Mouse (Mus musculus) layer of hippocampus, postnatal 14 days (tissue): ENCODE data around the gene Otx2. TPM values are rescaled to one million over a fixed set of nuclear protein-coding genes. Genes with fewer than 3 reads are reported as not detected.

Experiments used
- DNase-seq, 2 experiments: peaks; one replicate each; pipeline ENCODE4 v3.0.0; 2021 to 2022; ENCODE audit warnings: low spot score in 2 of 2, mixed read lengths in 1 of 2
- total RNA-seq, 2 experiments: library from RNA; stranded (reverse); gene quantifications; 2 replicates each; pipeline ENCODE4 v1.2.3; 2021

The Otx2 gene
- total RNA-seq, 2 experiments from 2014 or later = 2.8 to 10.2 TPM

DNA sequence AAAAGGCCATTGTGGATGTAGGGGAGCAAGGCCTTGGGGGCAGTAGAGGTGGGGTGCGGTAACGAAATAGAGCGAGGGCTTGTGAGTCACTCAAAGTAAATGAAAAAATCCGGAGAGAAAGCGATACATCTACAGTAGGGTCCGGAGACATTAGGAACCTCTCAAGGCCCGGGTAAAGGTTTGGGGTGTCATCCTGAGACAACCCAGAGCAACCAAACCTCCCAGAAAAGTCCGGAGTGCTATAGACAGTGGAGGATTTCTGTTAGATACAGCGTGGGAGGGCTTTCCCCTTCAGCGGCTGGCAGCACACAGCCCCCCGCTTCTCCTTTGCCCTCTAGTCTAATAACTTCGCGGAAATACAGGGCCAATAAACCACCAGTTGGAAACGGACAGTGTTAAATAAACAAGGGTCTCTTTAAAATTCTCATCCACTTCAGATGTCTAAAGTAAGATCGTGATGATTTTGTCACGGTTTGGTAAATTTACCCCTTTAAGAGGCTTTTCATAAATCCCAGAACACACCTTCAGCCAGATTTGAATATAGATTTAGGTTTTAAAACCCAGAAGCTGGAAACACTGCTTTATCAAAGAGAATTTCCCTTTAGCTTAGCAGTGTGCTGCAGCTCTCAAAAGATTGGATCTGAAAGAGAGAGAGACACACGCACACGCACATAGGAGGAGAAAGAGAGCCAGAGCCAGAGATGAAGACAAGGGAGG, 3.9 kb downstream of the Otx2 start:
- DNase-seq = no peak

DNA sequence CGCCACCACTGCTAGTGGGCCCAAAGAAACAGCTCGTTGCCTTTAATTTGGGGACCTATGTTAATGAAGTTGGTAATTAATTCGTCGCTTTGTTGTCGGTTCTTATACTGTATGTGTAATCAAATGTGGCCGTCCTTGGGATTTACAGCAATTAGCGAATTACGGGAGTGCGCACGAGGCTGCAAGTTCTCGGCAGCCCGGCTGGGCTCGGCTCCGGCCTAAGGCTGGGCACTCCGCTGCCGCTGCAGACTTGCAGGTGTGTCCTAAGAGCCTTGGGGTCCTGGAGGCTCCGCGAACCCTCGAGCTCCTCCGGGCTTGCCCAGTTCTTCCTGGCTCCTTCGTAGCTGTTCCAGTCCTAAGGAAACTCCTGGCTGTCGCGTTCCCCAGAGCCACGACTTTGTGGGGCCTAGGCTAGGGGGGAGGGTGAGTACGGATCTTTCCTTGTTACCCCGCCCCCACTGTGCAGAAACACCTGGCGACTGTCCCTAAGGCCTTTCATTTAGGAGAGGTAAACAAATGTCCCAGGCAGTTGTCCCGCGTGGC, 4.8 kb downstream of the Otx2 start:
- DNase-seq = no peak

DNA sequence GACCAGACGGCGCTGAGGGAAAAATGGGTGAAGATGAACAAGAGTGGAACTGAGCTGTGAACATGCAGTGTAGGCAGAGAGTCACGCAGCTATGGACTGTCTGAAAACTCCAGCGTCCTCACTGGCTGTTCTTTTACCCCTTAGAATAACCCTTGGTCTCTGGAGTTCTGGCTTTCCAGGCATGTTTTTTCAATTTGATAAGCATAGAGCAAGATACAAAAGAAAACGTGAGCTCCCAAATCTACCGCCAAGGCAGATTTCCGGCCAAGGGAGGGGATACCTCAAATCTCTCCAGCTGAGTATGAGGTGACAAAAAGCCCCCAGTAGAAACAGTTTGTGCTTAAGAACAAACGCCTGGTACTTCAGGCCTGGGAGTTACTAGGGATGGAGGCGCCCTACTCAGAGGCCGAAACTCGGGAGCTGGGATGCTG, 5.6 kb downstream of the Otx2 start:
- no peak for DNase-seq

DNA sequence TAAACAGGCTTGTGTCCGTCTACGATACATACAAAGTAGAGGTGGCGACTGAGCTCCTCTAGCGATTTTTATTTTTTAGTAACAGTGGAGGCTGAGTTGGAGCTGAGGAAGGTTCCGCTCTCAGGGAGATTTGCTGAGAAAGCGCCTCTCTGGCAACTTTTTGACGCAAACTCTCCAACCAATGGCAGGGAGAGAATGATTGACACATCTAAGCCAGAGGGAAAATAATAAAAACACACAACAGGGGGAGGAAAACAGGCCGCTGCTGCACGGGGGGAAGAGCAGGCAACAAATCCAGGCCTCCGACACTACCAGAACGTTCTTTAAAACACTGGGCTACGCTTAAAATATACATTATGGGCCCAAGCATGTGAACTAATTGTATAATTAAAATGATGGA, 6.2 kb downstream of the Otx2 start:
- no peak for DNase-seq

DNA sequence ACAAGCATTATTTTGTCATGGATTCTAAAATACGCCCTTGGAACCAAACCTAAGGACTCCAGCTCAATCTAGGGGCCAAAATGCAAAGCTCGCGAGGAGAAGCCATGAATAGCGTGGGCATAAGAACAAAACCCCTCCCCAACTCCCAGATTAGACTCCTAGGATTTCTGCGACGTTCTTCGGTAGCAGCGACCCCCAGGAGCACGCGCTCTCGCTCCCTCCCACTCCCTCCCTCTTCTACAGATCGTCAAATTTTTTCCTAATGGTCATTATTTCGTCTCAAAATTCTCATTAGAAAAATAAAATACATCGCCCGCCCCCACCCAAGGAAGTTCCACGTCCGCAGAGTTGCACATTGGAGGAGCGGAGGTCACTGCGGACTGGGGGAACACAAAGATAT, 6.8 kb downstream of the Otx2 start:
- DNase-seq = no peak

DNA sequence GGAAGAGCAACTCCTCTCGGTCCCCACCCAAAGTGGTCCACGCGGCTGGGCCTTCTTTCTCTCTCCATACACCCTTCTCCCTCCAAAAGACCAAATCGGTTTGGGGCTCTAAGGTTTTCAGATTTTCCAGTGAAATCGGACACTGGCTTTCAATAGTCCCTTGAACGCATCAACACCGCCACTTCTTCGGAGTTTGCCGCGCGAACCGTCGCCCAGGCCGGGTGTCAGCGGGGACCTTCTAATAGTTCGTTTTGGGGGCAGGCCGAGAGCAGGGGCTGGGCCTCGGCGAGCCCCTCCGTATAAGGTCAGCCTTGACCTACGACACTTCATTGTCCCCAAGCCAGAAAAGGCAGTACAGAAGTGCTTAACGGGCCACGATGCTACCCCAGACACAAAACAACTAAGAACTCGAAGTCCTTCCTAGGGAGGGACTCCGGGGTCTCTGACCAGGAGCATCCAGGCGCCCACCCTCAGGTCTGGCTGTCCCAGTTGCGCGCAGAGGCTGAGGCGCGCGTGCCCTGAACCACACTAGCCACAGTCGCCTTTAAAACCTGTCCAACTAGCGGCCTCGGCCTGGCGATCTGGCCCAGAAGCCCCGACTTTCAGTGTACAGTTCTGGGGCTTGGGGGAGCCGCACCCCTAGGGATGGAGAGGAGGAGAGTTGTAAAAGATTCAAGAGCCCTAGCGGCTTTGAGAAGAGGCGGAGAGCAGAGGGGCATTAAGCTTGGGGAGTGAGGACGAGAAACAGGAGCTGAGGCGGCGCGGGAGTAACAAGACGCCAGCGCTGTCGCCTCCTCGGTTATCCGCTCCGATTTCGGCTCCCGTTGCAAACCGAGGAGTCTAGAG, 7.6 kb downstream of the Otx2 start:
- DNase-seq = no peak

DNA sequence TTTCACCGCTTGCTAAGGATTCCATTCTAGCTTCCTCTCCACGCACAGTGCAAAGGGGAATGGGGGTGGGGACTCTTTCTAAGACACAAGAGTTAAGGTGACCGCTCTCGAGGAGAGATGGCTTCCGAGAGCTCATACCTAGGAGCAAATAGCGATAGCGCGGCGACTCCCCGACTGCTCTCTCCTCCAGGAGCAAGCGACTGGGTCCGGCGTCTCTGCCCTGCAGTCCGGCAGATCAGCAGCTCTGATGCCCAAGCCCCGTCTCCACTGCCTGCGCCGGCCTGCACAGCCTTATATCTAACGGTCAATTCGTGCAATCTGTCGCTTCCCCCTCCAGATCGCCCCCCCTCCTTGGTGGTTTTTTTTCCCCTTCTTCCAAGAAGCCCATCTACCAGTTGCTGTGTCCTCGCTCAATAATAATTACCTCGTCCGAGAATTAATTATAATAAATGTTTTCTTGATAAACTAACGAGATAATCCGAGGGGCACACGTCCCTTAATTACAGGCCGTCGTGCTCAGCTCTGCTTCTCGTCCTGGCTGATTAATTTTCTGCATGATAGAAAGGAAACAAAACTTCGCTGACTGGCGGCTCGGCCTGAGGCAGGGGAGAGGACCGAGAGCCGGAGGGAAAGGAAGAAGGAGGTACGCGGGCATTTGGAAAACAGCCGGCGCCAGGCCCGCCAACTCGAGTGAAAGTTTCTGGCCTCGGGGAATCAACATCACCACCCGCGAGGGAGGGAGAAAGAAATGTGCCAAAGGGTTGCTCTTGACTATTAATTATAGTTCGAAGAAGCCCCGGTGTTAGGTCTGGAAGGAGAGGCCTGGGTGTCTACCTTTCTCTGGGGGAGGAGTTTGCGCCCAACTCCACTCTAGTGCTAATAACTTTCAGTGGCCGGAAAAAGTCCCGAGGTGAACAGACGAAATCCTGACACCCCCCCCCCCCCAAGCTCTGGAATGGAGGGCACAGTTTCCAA, 8.5 kb downstream of the Otx2 start:
- DNase-seq = no peak

DNA sequence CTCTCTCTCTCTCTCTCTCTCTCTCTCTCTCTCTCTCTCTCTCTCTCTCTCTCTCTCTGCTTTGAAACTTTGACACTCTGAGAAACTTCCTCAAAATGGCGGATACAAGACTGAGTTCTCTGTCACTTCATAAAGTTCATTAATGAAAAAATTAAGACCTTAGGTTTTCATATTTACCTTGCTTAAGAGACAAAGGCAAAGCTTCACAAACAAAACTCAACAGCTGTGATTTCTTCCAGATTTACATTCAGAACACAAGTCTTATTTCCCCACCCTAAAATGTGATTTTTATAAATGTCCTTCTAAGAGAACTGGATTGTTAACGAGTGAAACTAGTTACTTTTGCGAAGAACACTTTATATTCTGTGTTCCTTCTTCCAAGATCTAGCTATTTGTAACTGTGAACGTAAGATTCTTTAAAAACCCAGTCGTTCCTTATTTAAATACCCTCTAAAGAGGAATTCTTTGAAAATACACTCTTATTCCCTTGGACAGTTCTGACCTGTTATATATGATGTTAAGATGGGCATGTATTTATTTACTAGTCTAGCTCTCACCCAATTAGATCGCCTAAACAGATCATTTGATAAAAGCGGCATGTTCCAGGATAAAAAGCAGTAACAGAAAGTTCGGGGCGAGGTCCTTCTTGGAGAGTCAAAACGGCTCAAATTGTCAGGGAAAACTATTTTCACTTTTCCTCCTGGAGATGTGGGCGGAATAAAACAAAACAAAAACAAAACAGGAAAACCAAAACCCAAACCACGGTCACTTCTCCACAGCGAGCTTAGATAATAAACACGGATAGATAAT, 9.4 kb downstream of the Otx2 start:
- no peak for DNase-seq

DNA sequence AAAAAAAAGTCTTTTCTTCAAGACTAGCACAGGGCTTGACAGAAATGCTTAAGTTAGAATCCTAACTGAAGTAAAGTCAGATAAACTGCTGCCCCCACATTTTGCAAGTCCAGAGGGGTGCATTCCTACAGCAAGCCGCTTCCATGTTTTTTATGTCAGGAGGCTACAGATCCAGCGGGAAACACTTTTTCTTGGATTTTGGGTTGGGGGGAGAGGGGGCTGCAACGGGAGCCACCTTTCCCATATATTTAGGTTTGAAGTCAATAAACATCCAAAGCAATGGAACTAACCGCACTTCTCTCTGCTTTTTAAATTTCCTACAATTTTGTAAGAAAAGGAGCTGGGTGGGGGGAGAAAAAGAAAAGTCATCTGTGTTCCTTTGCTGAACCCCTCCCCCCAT, 10.1 kb downstream of the Otx2 start:
- DNase-seq = no peak

DNA sequence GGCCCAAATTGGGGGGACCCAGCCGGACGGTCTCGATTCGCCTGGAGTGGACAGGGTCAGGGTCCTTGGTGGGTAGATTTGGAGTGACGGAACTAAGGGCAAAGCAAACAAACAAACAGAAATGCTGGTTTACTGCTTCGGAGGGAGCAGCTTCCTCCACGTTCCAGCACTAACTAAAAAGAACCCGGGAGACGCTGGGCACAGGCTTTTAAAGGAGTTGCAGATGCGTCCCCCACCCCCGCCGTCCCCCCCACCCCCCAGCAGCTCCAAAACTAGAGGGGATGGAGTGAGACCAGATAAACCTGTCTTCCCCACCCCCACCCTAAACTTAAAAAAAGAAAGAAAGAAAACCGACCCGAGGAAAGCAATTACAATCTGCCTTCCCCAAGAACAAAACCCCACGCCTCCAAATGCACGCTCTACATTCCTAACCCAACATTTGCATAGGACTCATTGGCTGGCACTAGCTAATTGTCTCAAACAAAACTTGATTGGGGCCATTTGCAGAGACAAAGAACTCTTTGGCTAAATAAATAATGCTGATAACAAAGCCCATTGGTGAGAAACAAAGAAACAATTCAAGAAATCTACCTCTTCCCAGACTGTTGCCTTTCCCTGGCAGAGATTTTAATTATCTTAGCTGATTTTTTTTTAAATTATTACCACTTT, 10.9 kb downstream of the Otx2 start:
- no peak for DNase-seq

DNA sequence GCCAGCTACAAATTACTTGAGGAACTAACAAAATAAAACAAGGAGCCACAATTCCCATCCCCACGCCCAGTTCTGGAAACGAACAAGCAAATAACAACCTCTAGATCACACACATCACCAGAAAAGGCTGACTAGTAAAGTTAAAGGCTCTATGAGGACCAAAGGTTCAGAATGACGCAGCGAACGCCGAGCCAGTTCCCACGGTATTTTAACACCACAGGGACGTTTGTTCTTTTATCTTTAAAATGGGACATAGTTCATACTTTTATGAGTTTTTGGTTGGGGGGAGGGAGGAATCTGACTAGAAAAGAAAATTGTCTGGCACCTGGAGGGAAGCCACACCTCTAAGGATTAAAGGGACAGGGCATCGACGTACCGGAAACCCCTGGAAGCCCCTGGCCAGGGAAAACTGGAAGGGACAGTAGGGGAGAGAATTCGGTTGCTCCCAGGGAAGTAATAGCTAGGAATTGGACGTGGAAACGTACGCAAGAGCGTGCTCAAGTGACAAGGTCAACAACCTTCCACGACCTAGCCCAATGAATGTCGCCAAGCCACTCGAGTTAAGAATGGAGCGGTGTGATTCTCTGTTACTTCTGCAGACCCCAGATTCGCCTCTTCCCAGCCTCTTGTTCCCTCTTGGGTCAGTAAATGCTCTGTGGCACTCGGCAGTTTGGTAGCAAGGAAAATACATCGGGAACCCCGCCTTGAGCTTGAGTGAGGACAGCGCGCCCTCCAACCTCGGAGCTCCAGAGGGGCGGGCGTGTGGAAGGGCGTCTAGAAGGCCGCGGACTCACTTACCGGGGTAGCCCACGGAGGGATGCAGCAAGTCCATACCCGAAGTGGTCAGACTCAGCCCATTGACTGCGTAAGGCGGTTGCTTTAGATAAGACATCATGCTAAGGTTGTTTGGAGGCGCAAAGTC, 11.7 kb downstream of the Otx2 start:
- no peak for DNase-seq

DNA sequence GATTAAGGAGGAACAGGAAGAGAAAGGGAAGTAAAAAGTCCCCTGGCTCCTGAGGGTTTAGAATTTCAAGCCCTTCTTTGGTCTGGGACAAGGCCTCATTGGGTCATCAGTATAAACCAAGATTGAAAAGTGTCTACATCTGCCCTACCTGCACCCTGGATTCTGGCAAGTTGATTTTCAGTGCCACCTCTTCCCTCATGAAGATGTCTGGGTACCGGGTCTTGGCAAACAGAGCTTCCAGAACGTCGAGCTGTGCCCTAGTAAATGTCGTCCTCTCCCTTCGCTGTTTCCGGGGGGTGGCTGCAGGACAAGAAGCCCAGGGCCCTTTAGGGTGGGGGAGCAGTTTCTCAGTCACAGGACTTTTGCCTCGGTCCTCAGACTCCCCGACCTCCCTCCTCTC, 12.5 kb downstream of the Otx2 start:
- no peak for DNase-seq

DNA sequence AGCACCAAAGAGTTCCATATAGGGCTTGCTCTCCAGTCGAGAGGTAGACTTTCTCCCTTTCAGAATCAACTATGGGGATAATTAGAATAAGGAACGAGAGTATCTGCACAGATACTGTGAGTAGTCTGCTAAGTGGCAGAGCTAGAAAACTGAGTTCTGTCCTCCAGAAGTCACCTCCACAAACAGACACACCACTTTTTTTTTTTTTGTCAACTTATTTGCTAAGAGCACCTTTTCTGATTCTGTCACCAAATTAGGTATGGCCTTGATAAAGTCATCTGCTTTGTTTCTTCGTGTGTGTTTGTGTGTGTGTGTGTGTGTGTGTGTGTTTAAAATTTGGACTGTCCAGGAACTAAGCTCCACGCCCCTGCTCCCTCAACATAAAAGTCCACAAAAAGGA, 13.0 kb downstream of the Otx2 start:
- no peak for DNase-seq

DNA sequence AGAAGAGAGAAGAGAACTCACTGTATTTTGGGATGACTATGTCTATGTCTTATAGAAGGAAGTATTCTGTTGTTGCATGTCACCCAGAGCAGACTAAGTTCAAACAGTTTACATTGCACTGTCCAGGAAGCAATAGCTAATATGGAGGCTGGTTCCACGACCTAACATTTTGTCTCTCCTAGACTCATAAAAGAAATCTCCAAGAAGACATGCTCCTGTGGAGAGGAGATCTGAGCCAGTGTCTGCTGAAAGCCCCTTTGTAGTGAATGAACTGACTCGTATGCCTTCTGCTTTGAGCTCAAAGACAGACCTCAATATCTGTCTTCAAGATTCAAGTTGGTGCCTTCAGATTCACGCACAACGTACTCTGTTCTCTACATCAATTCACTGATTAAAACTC, 14.0 kb downstream of the Otx2 start:
- DNase-seq = no peak

DNA sequence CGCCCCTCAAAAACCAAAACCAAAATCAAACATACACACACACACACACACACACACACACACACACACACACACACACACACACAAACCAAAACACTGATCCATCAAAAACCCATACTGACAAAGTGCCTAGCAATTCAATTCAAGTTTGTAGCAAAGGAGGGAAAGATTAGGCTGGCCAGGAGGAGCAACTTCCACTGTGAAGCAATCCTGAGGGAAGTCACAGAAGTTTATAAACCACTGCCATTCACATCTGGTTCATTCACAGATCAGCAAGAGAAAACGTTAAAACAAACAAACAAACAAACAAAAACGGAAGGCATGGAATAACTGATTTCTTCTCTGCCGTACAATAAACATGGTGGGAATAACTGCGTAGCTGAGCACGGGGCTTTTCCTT, 16.4 kb downstream of the Otx2 start:
- no peak for DNase-seq

DNA sequence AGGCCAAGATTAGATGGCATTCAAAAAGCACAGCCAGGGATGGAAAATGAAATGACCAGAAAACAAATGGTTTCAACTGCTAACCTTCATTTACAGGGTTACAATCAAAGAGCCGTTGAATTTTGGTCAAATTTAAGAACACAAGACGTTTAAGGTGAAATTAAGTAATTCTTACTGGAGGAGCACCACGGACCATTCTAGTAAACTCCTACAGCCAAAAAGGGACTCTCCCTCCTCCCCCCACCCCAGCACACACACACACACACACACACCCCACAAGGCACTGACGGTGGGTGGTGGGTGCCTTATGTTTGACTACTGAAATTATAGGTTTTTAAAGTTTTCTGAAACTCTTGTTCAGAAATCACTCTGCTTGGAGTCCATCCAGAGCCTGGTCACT, 16.9 kb downstream of the Otx2 start:
- no peak for DNase-seq

DNA sequence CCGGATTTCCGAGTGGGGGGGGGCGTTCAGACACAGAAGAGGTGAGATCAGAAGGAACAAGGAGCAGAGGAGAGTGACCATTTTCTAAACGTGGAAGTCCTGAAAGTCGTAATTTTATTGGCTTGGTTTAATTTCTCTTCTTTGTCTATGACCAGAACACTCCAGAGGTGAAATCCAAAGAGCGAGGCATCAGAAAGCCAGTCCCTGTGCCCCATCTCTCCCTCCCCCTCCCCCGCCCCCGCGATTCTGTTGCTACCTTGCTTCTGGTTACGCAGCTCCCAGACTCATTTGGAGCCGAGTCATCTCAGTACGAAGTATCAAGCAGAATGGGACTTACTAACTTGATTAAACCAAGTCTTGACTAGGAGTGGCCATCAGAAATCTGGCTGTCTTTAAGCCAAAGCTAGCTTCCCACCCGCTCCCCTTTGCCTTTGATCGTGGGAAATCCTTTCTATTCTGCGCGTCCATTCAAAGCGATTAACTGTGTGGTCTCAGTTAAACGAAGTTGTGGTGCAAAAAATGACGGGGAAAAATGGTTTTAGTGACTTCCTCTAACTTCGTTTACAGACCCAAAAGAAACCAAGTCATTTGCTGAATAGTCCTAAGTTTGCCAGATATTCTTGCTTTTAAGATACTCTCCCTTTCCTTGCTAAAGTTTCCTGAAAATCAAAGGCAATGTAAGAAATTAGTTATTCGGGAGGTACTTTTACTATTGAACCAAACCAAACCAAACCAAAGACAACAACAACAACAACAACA, 17.6 kb downstream of the Otx2 start:
- DNase-seq = no peak
